Mouse (Mus musculus) brain, embryonic 14.5 days (tissue): Measurements from ENCODE around the gene Mier2.

ENCODE experiments used
- CTCF ChIP-seq: fragments of 200-500 bp; IDR thresholded peaks from 2 replicates; pipeline ENCODE4 v1.5.1; 2012; ENCODE audit warnings: inconsistent platforms, mild to moderate bottlenecking, moderate library complexity, borderline replicate concordance; ENCODE audit not compliant: insufficient read depth, insufficient read length; ENCODE audit errors: extremely low read depth
- POLR2A ChIP-seq: fragments of 200-500 bp; IDR thresholded peaks from 2 replicates; pipeline ENCODE4 v1.6.1; 2012; ENCODE audit warnings: mild to moderate bottlenecking, inconsistent platforms, borderline replicate concordance; ENCODE audit not compliant: poor library complexity, insufficient read depth, insufficient read length, severe bottlenecking; ENCODE audit errors: extremely low read depth

DNA sequence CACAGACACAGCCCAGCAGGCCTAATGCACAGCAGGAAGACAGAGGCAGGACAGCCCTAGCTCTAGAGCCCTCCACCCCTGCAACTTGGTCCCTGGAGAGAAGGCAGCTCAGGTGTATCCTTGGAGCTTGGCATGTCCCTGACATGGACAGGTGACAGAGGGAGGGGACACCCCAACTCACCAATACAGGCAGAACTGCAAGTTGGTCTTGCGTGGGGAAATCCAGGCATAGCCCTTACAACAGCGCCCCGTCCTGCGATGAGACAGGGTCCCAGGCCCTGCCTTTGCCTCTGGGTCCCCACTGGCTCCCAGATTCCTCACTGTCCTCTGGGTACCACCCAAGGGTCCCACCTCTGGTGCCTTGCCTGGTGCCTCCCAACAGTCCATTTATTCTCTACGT, 30.7 kb upstream of the Mier2 start:
- TF ChIP-seq POLR2A = no peak
- TF ChIP-seq CTCF = no peak
